Mouse (Mus musculus) forebrain, embryonic 13.5 days (tissue): ENCODE data around the gene Enc1. TPM values are rescaled to one million over a fixed set of nuclear protein-coding genes. Genes with fewer than 3 reads are reported as not detected.

Experiments used
- ATAC-seq: fragments of 200-750 bp; cut with Nextera tagmentation; 2 replicates; pipeline ENCODE4 v1.8.0; 2017
- H3K27ac ChIP-seq: fragments of 300-500 bp; sonication (generic); 2 replicates; pipeline ENCODE4 v1.5.1; 2015; ENCODE audit warnings: inconsistent platforms, mild to moderate bottlenecking, moderate library complexity
- H3K27me3 ChIP-seq: fragments of 300-500 bp; sonication (generic); 2 replicates; pipeline ENCODE4 v1.6.1; 2015; ENCODE audit warnings: mild to moderate bottlenecking, inconsistent platforms
- H3K36me3 ChIP-seq: fragments of 300-500 bp; sonication (generic); 2 replicates; pipeline ENCODE4 v1.6.1; 2015; ENCODE audit warnings: mild to moderate bottlenecking, inconsistent platforms; ENCODE audit not compliant: poor library complexity, severe bottlenecking
- H3K4me1 ChIP-seq: fragments of 300-500 bp; sonication (generic); 2 replicates; pipeline ENCODE4 v1.6.1; 2015; ENCODE audit warnings: inconsistent platforms
- H3K4me2 ChIP-seq: fragments of 300-500 bp; sonication (generic); 2 replicates; pipeline ENCODE4 v1.6.1; 2015; ENCODE audit warnings: inconsistent platforms, mild to moderate bottlenecking, moderate library complexity
- H3K4me3 ChIP-seq: fragments of 300-500 bp; sonication (generic); 2 replicates; pipeline ENCODE4 v1.5.1; 2015; ENCODE audit warnings: mild to moderate bottlenecking, inconsistent platforms
- H3K9ac ChIP-seq: fragments of 300-500 bp; sonication (generic); 2 replicates; pipeline ENCODE4 v1.6.1; 2015; ENCODE audit warnings: mild to moderate bottlenecking, inconsistent platforms
- H3K9me3 ChIP-seq: fragments of 300-500 bp; sonication (generic); replicated peaks from 2 replicates; pipeline ENCODE4 v1.6.1; 2016; ENCODE audit warnings: inconsistent platforms
- WGBS: fragments of 180-500 bp; shearing (Covaris S2); methylation state at CpG from one replicate; pipeline ENCODE4 v1.1.7; 2015; 5-methylcytosine and 5-hydroxymethylcytosine counted together
- polyA plus RNA-seq: library from polyadenylated mRNA; unstranded; fragments of >200 nt; fragmentation: Nextera tagmentation; extraction: Ambion mirVana; gene quantifications from 2 replicates; pipeline ENCODE4 v1.2.1, GENCODE M21; 2015

The Enc1 gene
- polyA plus RNA-seq, 1 experiment from 2014 or later = 44.4 TPM

GRCm38 (mm10) chr13:97297418-97298050 is 56.6 kb downstream of the Enc1 start:
- Histone ChIP-seq H3K4me2 (no peak overlapping the region), H3K9ac (no peak overlapping the region), H3K4me1 (peaks cover 24% of the 10 kb centered on the region), H3K9me3 (no peaks in the 10 kb centered on the region), H3K36me3 (no peaks in the 10 kb centered on the region), H3K27ac (no peak overlapping the region), H3K4me3 (no peak overlapping the region), H3K27me3 (no peaks in the 10 kb centered on the region)
- ATAC-seq = no peak
- WGBS = 80% methylated on average over 14 of the region's 14 CpGs

GRCm38 (mm10) chr13:97298896-97299295 is 58.0 kb downstream of the Enc1 start:
- Histone ChIP-seq H3K4me3 (no peak overlapping the region), H3K4me2 (no peak overlapping the region), H3K4me1 (peaks cover 10% of the 10 kb centered on the region), H3K27me3 (no peaks in the 10 kb centered on the region), H3K9ac (no peak overlapping the region), H3K27ac (no peak overlapping the region), H3K9me3 (no peaks in the 10 kb centered on the region), H3K36me3 (no peaks in the 10 kb centered on the region)
- 91% methylated on average over 4 of the region's 4 CpGs for WGBS
- ATAC-seq = no peak

GRCm38 (mm10) chr13:97299877-97300873 is 59.3 kb downstream of the Enc1 start:
- H3K4me3 ChIP-seq = no peak overlapping the region
- 85% methylated on average over 12 of the region's 12 CpGs for WGBS
- no peaks in the 10 kb centered on the region for H3K27me3 ChIP-seq
- no peak for ATAC-seq
- H3K36me3 ChIP-seq = no peaks in the 10 kb centered on the region
- peaks cover 7% of the 10 kb centered on the region for H3K4me1 ChIP-seq
- no peak overlapping the region for H3K4me2 ChIP-seq
- H3K9me3 ChIP-seq = no peaks in the 10 kb centered on the region
- no peak overlapping the region for H3K27ac ChIP-seq
- no peak overlapping the region for H3K9ac ChIP-seq

Other genes with a start within 250 kb of the Enc1 start
- gene 1700029F12Rik, start 206.7 kb upstream of the Enc1 start, polyA plus RNA-seq = not detected in 2 replicates
- gene Fam169a, start 173.8 kb upstream of the Enc1 start, polyA plus RNA-seq = 9.5 and 10.8 TPM in 2 replicates
- 0.94 and 2.3 TPM in 2 replicates for gene Gm6169, start 141.9 kb upstream of the Enc1 start, polyA plus RNA-seq
- gene Gfm2, start 103.2 kb upstream of the Enc1 start, polyA plus RNA-seq = 33.4 and 36.7 TPM in 2 replicates
- gene Nsa2, start 103.2 kb upstream of the Enc1 start, polyA plus RNA-seq = 46.2 and 53.2 TPM in 2 replicates
- gene Hexb, start 42.7 kb upstream of the Enc1 start, polyA plus RNA-seq = 21.4 and 21.6 TPM in 2 replicates